Mouse (Mus musculus): ENCODE data around the gene Junb.

- TF ChIP-seq CTCF (IDR thresholded peaks at IDR 0.05; ENCODE audit: control insufficient read depth, insufficient read depth, insufficient read length) (no peak), MYOG (IDR thresholded peaks at IDR 0.05; ENCODE audit: control insufficient read depth, extremely low read depth, insufficient read length) (no peak), MYOD1 (IDR thresholded peaks at IDR 0.05; ENCODE audit: control insufficient read depth, insufficient read length, low read depth) (no peak), MAX (IDR thresholded peaks at IDR 0.05) (no peak)
Observed at GRCm38 (mm10) chr8:84933767-84934559, 44.6 kb downstream of the Junb start.

Data from C2C12 (cell line).